In the genomic region with DNA sequence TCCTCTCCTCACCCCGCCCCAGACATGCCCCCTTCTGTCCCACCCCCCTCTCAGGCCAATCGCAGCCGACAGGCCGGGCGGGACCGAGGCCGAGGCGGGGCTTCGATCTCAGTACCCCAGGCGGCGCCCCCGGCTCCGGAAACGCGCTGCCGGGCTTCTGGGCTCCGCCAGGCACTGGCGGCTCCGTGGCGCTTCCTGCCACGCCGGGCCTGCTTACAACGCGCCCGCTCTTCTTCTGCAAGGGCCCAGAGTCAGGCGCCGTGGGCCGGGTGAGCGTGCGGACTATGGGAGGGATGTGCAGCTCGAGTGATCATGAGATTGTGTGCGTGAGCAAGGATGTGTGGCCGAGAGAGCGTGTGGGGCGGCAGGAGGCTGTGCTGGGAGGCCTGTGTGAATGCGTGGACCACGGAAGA, we compare ENCODE assay signal across 8 mouse cellular contexts. TPM values are rescaled to one million over a fixed set of nuclear protein-coding genes. Genes with fewer than 3 reads are reported as not detected.
DNase-seq lines count a peak whose midpoint lies in the region; ATAC-seq lines count a peak whose summit lies in the region.

A gene (plus strand): TSS at position 139 of the 413 bp plus-strand sequence.

- DNase-seq in MEL-GATA-1-ER (ENCODE audit: extremely low read depth, low read depth) = peak; percentile 49
- DNase-seq in cerebellum, adult 9-10 months = peak; percentile 74
- DNase-seq in frontal cortex, postnatal 14 days (ENCODE audit: low spot score in 2 of 2) = peak; percentile 34 to 50
- DNase-seq in layer of hippocampus, postnatal 14 days (ENCODE audit: low spot score in 2 of 2) = peak; percentile 56 to 72
- peak; percentile 79 for DNase-seq in lung, postnatal 14 days
- DNase-seq in retina, postnatal 1 day = peak; percentile 80
- peak; percentile 29 to 60 for DNase-seq in urinary bladder, adult 18-20 months (ENCODE audit: low spot score in 2 of 2)

- peaks cover 6% of the 10 kb centered on the region; the same call in 1 of the 2 replicates for H3K4me1 ChIP-seq in hindbrain, embryonic 12.5 days

- WGBS in hindbrain, embryonic 12.5 days = 17% methylated on average over 26 of the region's 37 CpGs

- H3K27ac ChIP-seq in hindbrain, embryonic 12.5 days = peak within 1 kb of the TSS; percentile 75

- H3K4me3 ChIP-seq in hindbrain, embryonic 12.5 days = peak within 1 kb of the TSS; percentile 52

- no peaks in the 10 kb centered on the region for H3K9me3 ChIP-seq in hindbrain, embryonic 12.5 days (replicated peaks)

- H3K9ac ChIP-seq in hindbrain, embryonic 12.5 days = peak within 1 kb of the TSS; percentile 69

- no peaks in the 10 kb centered on the region for H3K36me3 ChIP-seq in hindbrain, embryonic 12.5 days

- ATAC-seq in hindbrain, embryonic 12.5 days (ENCODE audit: low FRiP score) = peak; percentile 91

- peak within 1 kb of the TSS; percentile 56 for H3K4me2 ChIP-seq in hindbrain, embryonic 12.5 days (replicated peaks)

- H3K27me3 ChIP-seq in hindbrain, embryonic 12.5 days = no peaks in the 10 kb centered on the region

RNA-seq across cellular contexts. Expression of the gene that starts here (rescaled TPM):
- 19.0 and 20.7 TPM in 2 replicates for polyA plus RNA-seq in hindbrain, embryonic 12.5 days (2016; fragmentation: Nextera tagmentation; extraction: Ambion mirVana)
- 10 to 100 TPM; 11.1 to 11.7 TPM for total RNA-seq in layer of hippocampus, postnatal 14 days (2021)

Comparison
In these comparisons a context has a peak if more than half of its experiments do, and no peak if none do; other contexts are left out.
1. Peak in every context shown above with its lines: DNase-seq, ATAC-seq, H3K4me3 ChIP-seq and H3K27ac ChIP-seq.